Mouse (Mus musculus) heart, embryonic 11.5 days (tissue): ENCODE results near the gene Tyrp1. TPM values are rescaled to one million over a fixed set of nuclear protein-coding genes. Genes with fewer than 3 reads are reported as not detected.
A peak's percentile ranks its signal among the peaks of the same experiment; 100 is the strongest.

Experiments used
- ATAC-seq: fragments of 200-750 bp; cut with Nextera tagmentation; replicated peaks from 2 replicates; pipeline ENCODE4 v1.8.0; 2017; ENCODE audit warnings: moderate library complexity; ENCODE audit not compliant: insufficient number of reproducible peaks, low FRiP score, low TSS enrichment
- H3K27ac ChIP-seq: fragments of 300-500 bp; sonication (generic); 2 replicates; pipeline ENCODE4 v1.5.1; 2014; ENCODE audit warnings: mild to moderate bottlenecking, low read depth, low read length
- H3K27me3 ChIP-seq: fragments of 300-500 bp; sonication (generic); 2 replicates; pipeline ENCODE4 v1.6.1; 2014; ENCODE audit warnings: mild to moderate bottlenecking, low read length, mixed read lengths; ENCODE audit not compliant: control insufficient read depth, insufficient read depth
- H3K36me3 ChIP-seq: fragments of 300-500 bp; sonication (generic); 2 replicates; pipeline ENCODE4 v1.6.1; 2014; ENCODE audit warnings: mild to moderate bottlenecking, low read length, moderate library complexity, mixed read lengths; ENCODE audit not compliant: control insufficient read depth, insufficient read depth
- H3K4me1 ChIP-seq: fragments of 300-500 bp; sonication (generic); 2 replicates; pipeline ENCODE4 v1.6.1; 2014; ENCODE audit warnings: low read length; ENCODE audit not compliant: control insufficient read depth, insufficient read depth
- H3K4me2 ChIP-seq: fragments of 300-500 bp; sonication (generic); 2 replicates; pipeline ENCODE4 v1.6.1; 2014; ENCODE audit warnings: mild to moderate bottlenecking, moderate library complexity
- H3K4me3 ChIP-seq: fragments of 300-500 bp; sonication (generic); 2 replicates; pipeline ENCODE4 v1.5.1; 2014; ENCODE audit warnings: low read depth, low read length
- H3K9ac ChIP-seq: fragments of 300-500 bp; sonication (generic); 2 replicates; pipeline ENCODE4 v1.6.1; 2014; ENCODE audit warnings: mild to moderate bottlenecking, low read depth, low read length, moderate library complexity
- H3K9me3 ChIP-seq: fragments of 300-500 bp; sonication (generic); replicated peaks from 2 replicates; pipeline ENCODE4 v1.6.1; 2016; ENCODE audit warnings: low read length; ENCODE audit not compliant: control insufficient read depth
- WGBS: fragments of 180-500 bp; shearing (Covaris S2); extraction: QIAGEN DNeasy Blood & Tissue Kit; methylation state at CpG from one replicate; pipeline ENCODE4 v1.1.7; 2014; ENCODE audit not compliant: insufficient replicate concordance; 5-methylcytosine and 5-hydroxymethylcytosine counted together
- polyA plus RNA-seq: library from polyadenylated mRNA; unstranded; fragments of >200 nt; fragmentation: Nextera tagmentation; extraction: Ambion mirVana; gene quantifications from 2 replicates; pipeline ENCODE4 v1.2.1, GENCODE M21; 2014

Gene Tyrp1
- polyA plus RNA-seq, 1 experiment from 2014 or later = not detected

- Histone ChIP-seq H3K9me3 (no peaks in the 10 kb centered on the region), H3K4me2 (no peak overlapping the region), H3K4me1 (no peaks in the 10 kb centered on the region), H3K27me3 (no peaks in the 10 kb centered on the region), H3K27ac (no peak overlapping the region), H3K9ac (no peak overlapping the region), H3K4me3 (no peak overlapping the region), H3K36me3 (no peaks in the 10 kb centered on the region)
- ATAC-seq = no peak
- 74% methylated on average over 7 of the region's 7 CpGs for WGBS
Observed at GRCm38 (mm10) chr4:80852590-80853425, 18.9 kb downstream of the Tyrp1 start.

GRCm38 (mm10) chr4:80855495-80855894 is 21.6 kb downstream of the Tyrp1 start:
- no peak overlapping the region for H3K4me2 ChIP-seq
- no peaks in the 10 kb centered on the region for H3K9me3 ChIP-seq
- H3K4me1 ChIP-seq = no peaks in the 10 kb centered on the region
- H3K4me3 ChIP-seq = no peak overlapping the region
- ATAC-seq = no peak
- H3K9ac ChIP-seq = no peak overlapping the region
- 68% methylated on average over 9 of the region's 9 CpGs for WGBS
- no peaks in the 10 kb centered on the region for H3K27me3 ChIP-seq
- H3K27ac ChIP-seq = no peak overlapping the region
- H3K36me3 ChIP-seq = no peaks in the 10 kb centered on the region

GRCm38 (mm10) chr4:80862962-80863361 is 29.0 kb downstream of the Tyrp1 start:
- H3K4me3 ChIP-seq = no peak overlapping the region
- no peaks in the 10 kb centered on the region for H3K36me3 ChIP-seq
- ATAC-seq = no peak
- H3K4me1 ChIP-seq = 0 out of 2 replicates have a peak, but pooled peaks cover 3% of the 10 kb centered on the region
- H3K9me3 ChIP-seq = no peaks in the 10 kb centered on the region
- H3K4me2 ChIP-seq = no peak overlapping the region
- no peak overlapping the region for H3K9ac ChIP-seq
- H3K27me3 ChIP-seq = no peaks in the 10 kb centered on the region
- H3K27ac ChIP-seq = no peak overlapping the region
- 83% methylated on average over 9 of the region's 9 CpGs for WGBS

DNA sequence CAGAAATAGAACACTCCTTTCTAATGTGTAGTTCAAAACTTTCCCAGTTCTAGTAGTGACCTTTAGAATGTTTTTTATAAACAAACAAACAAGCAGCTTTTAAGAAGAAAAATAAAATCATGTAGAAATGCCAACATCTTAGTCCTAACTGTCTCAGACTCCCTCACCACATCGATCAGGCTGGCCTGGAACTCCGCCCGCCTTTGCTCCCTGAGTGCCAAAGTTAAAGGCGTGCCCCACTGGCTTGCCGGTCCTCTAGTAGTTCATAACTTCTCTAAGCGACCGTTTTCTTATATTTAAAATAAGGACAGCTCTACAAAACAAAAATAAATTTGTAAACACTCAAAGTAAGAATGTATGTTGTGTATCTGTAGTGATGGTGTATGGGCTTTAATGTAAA is 30.0 kb downstream of the Tyrp1 start:
- no peaks in the 10 kb centered on the region for H3K36me3 ChIP-seq
- H3K4me2 ChIP-seq = no peak overlapping the region
- no peak overlapping the region for H3K27ac ChIP-seq
- H3K9me3 ChIP-seq = no peaks in the 10 kb centered on the region
- no peak for ATAC-seq
- no peak overlapping the region for H3K9ac ChIP-seq
- H3K4me1 ChIP-seq = 0 out of 2 replicates have a peak, but pooled peaks cover 3% of the 10 kb centered on the region
- H3K27me3 ChIP-seq = no peaks in the 10 kb centered on the region
- WGBS = 50% methylated on average over 7 of the region's 7 CpGs
- no peak overlapping the region for H3K4me3 ChIP-seq

- H3K4me2 ChIP-seq = peak overlapping the region; percentile 79
- peak overlapping the region; percentile 42 for H3K4me3 ChIP-seq
- H3K9me3 ChIP-seq = no peaks in the 10 kb centered on the region
- 1% methylated on average over 17 of the region's 17 CpGs for WGBS
- H3K27me3 ChIP-seq = no peaks in the 10 kb centered on the region
- H3K4me1 ChIP-seq = 0 out of 2 replicates have a peak, but pooled peaks cover 3% of the 10 kb centered on the region
- peak overlapping the region; percentile 54; the same call in 1 of the 2 replicates for H3K9ac ChIP-seq
- no peak overlapping the region for H3K27ac ChIP-seq
- H3K36me3 ChIP-seq = no peaks in the 10 kb centered on the region
- no peak for ATAC-seq
Observed at GRCm38 (mm10) chr4:80864511-80864922, 30.6 kb downstream of the Tyrp1 start.

DNA sequence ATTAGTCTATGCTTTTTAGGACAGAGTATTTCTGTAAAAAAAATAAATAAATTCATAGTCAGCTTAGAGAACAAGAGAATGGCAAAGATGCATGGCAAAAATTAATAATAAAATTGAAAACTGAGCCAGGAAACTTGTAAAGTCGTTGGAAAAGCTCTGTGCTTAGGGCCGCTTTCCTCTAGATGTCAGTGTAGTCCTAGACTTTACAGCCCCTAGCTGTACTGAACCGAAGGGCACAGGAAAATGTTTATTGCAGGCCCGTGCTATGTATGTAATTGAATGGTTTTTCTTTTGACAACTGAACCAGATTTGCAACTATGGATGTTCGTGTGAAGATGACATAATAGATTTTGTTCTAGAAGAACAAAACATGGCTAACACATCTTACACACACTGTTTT is 32.1 kb downstream of the Tyrp1 start:
- H3K9me3 ChIP-seq = no peaks in the 10 kb centered on the region
- H3K36me3 ChIP-seq = no peaks in the 10 kb centered on the region
- 23% methylated on average over 5 of the region's 5 CpGs for WGBS
- no peak overlapping the region for H3K27ac ChIP-seq
- no peak overlapping the region for H3K4me2 ChIP-seq
- H3K9ac ChIP-seq = no peak overlapping the region
- H3K4me3 ChIP-seq = no peak overlapping the region
- no peak for ATAC-seq
- no peaks in the 10 kb centered on the region for H3K27me3 ChIP-seq
- H3K4me1 ChIP-seq = 0 out of 2 replicates have a peak, but pooled peaks cover 3% of the 10 kb centered on the region

GRCm38 (mm10) chr4:80869598-80869997 is 35.7 kb downstream of the Tyrp1 start:
- Histone ChIP-seq H3K4me1 (no peaks in the 10 kb centered on the region), H3K27me3 (no peaks in the 10 kb centered on the region), H3K4me3 (no peak overlapping the region), H3K36me3 (no peaks in the 10 kb centered on the region), H3K27ac (no peak overlapping the region), H3K9me3 (no peaks in the 10 kb centered on the region), H3K9ac (no peak overlapping the region), H3K4me2 (no peak overlapping the region)
- 55% methylated on average over 2 of the region's 2 CpGs for WGBS
- no peak for ATAC-seq

DNA sequence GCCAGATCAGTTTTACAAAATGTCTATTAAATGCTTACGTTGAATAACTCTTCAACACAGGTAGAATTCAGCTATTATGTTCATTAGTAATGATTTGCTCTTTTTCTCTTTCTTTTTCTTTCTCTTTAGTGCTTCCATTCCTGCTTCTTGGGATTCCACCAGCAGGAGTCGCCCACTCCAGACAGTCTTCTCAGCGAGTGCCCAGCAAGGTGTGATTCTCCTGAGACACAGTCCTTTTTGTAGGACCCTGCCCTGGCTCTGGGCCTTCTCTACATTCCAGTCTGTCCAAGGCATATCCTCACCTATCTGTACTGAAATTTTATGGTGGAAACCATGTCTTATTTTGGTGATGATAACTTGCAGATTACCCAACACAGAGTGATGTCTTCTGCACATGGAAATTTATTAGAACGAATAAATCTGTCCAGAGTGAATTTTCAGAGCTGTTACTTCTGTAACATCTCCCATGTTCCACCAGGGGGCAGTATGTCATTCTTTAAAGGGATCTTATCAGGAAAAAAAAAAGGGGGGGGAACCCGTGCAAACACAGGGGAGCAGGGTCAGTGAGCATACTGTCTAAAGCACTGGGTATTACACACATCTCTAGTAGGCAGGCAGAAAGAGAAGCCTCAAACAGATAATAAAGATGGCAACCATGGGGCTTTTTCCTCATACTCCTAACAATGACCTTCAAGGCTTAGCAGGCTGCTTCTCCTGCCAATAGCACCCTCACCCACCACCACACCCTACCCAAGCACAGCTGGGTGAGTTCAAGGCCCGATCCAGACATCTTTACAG is 39.1 kb downstream of the Tyrp1 start:
- Histone ChIP-seq H3K27ac (no peak overlapping the region), H3K36me3 (no peaks in the 10 kb centered on the region), H3K4me2 (no peak overlapping the region), H3K4me1 (no peaks in the 10 kb centered on the region), H3K9ac (no peak overlapping the region), H3K27me3 (no peaks in the 10 kb centered on the region), H3K9me3 (no peaks in the 10 kb centered on the region), H3K4me3 (no peak overlapping the region)
- no peak for ATAC-seq
- 32% methylated on average over 6 of the region's 6 CpGs for WGBS
